Mouse (Mus musculus) embryonic facial prominence, embryonic 14.5 days (tissue): ENCODE results near the gene Brms1. TPM values are rescaled to one million over a fixed set of nuclear protein-coding genes. Genes with fewer than 3 reads are reported as not detected.
A peak's percentile ranks its signal among the peaks of the same experiment; 100 is the strongest.
"Not testable (repeated sequence)": the region's sequence is repeated elsewhere in the genome, so short reads cannot be mapped to it uniquely, and the experiment has no call there.

ENCODE experiments used
- ATAC-seq: fragments of 200-750 bp; cut with Nextera tagmentation; 2 replicates; pipeline ENCODE4 v1.8.0; 2017; ENCODE audit warnings: low read depth, moderate number of reproducible peaks, moderate TSS enrichment
- DNase-seq: peaks from one replicate; pipeline ENCODE4 v3.0.0-alpha.2; 2015; ENCODE audit warnings: low spot score
- H3K27ac ChIP-seq: fragments of 300-500 bp; sonication (generic); replicated peaks from 2 replicates; pipeline ENCODE4 v1.5.1; 2014; ENCODE audit warnings: low read depth, mild to moderate bottlenecking, low read length, moderate library complexity
- H3K27me3 ChIP-seq: fragments of 300-500 bp; sonication (generic); replicated peaks from 2 replicates; pipeline ENCODE4 v1.6.1; 2014; ENCODE audit warnings: low read length; ENCODE audit not compliant: control insufficient read depth, insufficient read depth
- H3K36me3 ChIP-seq: fragments of 300-500 bp; sonication (generic); 2 replicates; pipeline ENCODE4 v1.6.1; 2014; ENCODE audit warnings: low read length, mixed read lengths; ENCODE audit not compliant: control insufficient read depth, insufficient read depth
- H3K4me1 ChIP-seq: fragments of 300-500 bp; sonication (generic); 2 replicates; pipeline ENCODE4 v1.6.1; 2014; ENCODE audit warnings: antibody characterized with exemption, low read length; ENCODE audit not compliant: control insufficient read depth, insufficient read depth
- H3K4me2 ChIP-seq: fragments of 300-500 bp; sonication (generic); 2 replicates; pipeline ENCODE4 v1.6.1; 2014; ENCODE audit warnings: low read depth, mild to moderate bottlenecking, low read length, moderate library complexity, mixed read lengths
- H3K4me3 ChIP-seq: fragments of 300-500 bp; sonication (generic); 2 replicates; pipeline ENCODE4 v1.5.1; 2014; ENCODE audit warnings: low read depth, mild to moderate bottlenecking, low read length
- H3K9ac ChIP-seq: fragments of 300-500 bp; sonication (generic); 2 replicates; pipeline ENCODE4 v1.6.1; 2014; ENCODE audit warnings: low read depth, mild to moderate bottlenecking, low read length, moderate library complexity, mixed read lengths
- H3K9me3 ChIP-seq: fragments of 300-500 bp; sonication (generic); 2 replicates; pipeline ENCODE4 v1.6.1; 2016; ENCODE audit warnings: low read length; ENCODE audit not compliant: control insufficient read depth
- WGBS: fragments of 180-500 bp; shearing (Covaris S2); extraction: QIAGEN DNeasy Blood & Tissue Kit; methylation state at CpG from one replicate; pipeline ENCODE4 v1.1.7; 2014; 5-methylcytosine and 5-hydroxymethylcytosine counted together
- polyA plus RNA-seq: library from polyadenylated mRNA; unstranded; fragments of >200 nt; fragmentation: Nextera tagmentation; extraction: Ambion mirVana; gene quantifications from 2 replicates; pipeline ENCODE4 v1.2.1, GENCODE M21; 2014

The Brms1 gene
- polyA plus RNA-seq, 1 experiment from 2014 or later = 38.7 TPM

DNA sequence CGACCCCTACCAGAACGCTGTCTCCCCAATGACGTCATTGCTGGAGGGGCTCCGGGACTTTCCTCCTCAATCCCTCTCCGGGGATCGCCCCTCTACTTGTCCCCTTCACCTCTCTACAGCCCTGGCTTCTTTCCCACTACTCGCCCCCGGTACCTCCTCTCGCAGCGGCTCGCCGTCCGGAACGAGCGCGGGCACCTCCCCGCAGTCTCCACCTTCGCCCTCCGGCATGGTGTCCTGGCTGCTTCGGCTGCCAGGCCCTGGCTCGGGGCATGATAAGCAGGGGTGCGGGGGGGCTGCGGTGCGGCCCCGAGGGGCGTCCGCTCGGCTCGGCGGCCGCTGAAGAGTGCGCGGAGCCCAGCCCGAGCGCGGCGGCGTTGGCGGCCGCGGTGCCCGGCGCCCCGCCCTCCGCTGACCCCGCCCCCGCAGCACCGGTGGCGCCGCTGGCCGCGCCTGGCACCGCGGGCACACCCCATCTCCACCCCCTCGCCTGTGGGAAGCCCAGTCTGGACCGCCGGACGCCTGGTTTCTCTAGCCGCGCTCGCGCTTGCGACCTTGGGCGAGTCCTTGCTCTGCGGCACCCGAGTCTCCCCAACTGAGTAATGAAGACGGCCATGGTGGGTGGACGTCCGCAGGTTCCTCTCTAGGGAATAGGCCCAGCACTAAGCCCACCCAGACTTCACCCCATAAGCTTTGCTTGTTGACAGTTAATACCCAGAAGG, 44.1 kb downstream of the Brms1 start, which contains the start of gene Tmem151a:
Gene Tmem151a, minus strand, starts transcription at position 387 of the 719 bp plus-strand sequence.
- Histone ChIP-seq H3K9me3 (no peaks in the 10 kb centered on the region), H3K4me3 (peak within 1 kb of the TSS; percentile 49), H3K4me1 (peaks cover 10% of the 10 kb centered on the region; the same call in 1 of the 2 replicates), H3K36me3 (peaks cover 11% of the 10 kb centered on the region), H3K9ac (peak within 1 kb of the TSS; percentile 61), H3K27me3 (peaks cover 62% of the 10 kb centered on the region), H3K27ac (no peak within 1 kb of the TSS), H3K4me2 (peak within 1 kb of the TSS; percentile 83)
- DNase-seq (no peak), ATAC-seq (no peak)
- 1% methylated on average over 22 of the region's 69 CpGs for WGBS

DNA sequence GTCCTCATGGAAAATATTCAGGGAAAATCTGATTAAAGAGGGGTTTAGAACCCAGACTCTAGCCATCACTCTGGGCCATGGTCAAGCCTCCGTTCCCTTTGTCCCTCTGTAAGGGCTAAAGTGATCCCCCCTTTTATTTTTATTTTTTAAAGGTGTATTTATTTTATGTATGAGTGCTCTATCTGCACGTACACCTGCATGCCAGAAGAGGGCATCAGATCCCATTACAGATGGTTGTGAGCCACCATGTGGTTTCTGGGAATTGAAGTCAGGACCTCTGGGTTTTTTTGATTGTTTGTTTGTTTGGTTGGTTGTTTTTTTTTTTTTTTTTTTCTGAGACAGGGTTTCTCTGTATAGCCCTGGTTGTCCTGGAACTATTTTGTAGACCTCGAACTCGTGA, 45.4 kb downstream of the Brms1 start:
- not testable (repeated sequence) for H3K4me3 ChIP-seq, ATAC-seq, H3K9ac ChIP-seq, H3K9me3 ChIP-seq, H3K4me2 ChIP-seq, DNase-seq, H3K4me1 ChIP-seq, H3K27ac ChIP-seq
- 52% methylated on average over 4 of the region's 4 CpGs for WGBS
- Histone ChIP-seq H3K36me3 (peaks cover 23% of the 10 kb centered on the region), H3K27me3 (peaks cover 50% of the 10 kb centered on the region)

DNA sequence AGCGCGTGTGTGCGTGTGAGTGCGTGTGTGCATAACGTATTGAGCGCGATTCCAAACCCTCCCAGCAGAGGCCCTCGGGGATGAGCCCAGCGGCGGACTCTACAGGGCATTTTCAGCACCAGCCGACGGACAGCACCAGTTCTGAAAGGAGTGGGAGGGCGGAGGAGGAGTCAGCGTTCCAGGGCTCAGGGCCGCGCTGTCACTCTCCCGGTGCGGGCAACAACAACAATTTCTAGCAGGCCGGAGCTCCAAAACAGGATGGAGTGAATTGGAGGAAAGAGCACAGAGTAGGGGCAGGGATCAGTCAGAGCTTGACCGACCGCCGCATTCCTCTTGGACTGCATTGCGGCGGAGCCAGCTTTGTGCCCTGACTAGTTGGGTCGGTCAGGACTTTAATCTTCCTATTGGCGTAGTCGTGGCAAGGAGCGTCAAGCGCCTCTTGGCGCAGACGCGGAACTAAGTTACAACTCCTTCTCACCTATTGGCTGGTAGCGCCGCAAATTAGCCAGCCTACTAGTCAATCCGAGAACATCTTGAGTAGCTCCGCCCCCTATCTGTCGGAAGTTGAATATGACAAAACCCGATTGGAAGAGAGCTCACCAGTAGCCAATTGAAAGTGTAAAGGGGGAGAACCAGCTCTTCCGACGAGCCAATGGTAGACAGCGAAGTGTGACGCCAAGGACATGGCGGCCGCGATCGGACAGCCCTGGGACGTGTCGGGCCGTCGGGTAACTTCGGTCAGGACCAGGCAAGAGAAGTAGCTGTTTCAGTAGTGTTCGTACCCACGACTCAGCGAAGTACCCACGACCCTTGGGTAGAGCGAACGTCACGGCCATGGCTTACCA, 47.0 kb downstream of the Brms1 start, which contains the start of gene Yif1a:
Gene Yif1a, plus strand, starts transcription at position 655 of the 845 bp plus-strand sequence.
- peak within 1 kb of the TSS; percentile 77 for H3K4me3 ChIP-seq
- peak within 1 kb of the TSS; percentile 78 for H3K9ac ChIP-seq
- H3K27me3 ChIP-seq = peaks cover 34% of the 10 kb centered on the region
- H3K9me3 ChIP-seq = no peaks in the 10 kb centered on the region
- peaks cover 10% of the 10 kb centered on the region; the same call in 1 of the 2 replicates for H3K4me1 ChIP-seq
- H3K36me3 ChIP-seq = peaks cover 39% of the 10 kb centered on the region
- H3K27ac ChIP-seq = peak within 1 kb of the TSS; percentile 78
- H3K4me2 ChIP-seq = peak within 1 kb of the TSS; percentile 85
- peak; percentile 94 for ATAC-seq
- DNase-seq = peak; percentile 100
- WGBS = 1% methylated on average over 57 of the region's 58 CpGs

DNA sequence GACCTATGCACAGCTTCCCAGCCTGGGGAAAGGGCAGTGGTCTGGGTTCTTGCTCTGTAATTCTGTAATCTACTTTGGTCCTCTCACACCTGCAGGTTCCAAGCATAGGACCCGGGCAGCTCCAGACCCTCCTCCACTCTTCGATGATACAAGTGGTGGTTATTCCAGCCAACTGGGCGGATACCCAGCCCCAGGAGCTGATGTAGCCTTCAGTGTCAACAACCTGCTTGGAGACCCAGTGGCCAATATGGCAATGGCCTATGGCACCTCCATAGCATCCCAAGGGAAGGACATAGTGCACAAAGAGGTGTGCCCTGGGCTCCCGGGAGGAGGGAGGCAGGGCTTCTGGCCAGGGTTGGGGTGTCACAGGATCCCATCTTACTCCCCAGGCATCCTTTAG, 48.2 kb downstream of the Brms1 start:
- Histone ChIP-seq H3K4me2 (peak overlapping the region; percentile 85), H3K36me3 (peaks cover 46% of the 10 kb centered on the region), H3K9me3 (no peaks in the 10 kb centered on the region), H3K27ac (no peak overlapping the region), H3K9ac (peak overlapping the region; percentile 78), H3K27me3 (peaks cover 22% of the 10 kb centered on the region), H3K4me1 (peaks cover 10% of the 10 kb centered on the region), H3K4me3 (peak overlapping the region; percentile 77)
- no peak for ATAC-seq
- DNase-seq = no peak
- 97% methylated on average over 4 of the region's 4 CpGs for WGBS

DNA sequence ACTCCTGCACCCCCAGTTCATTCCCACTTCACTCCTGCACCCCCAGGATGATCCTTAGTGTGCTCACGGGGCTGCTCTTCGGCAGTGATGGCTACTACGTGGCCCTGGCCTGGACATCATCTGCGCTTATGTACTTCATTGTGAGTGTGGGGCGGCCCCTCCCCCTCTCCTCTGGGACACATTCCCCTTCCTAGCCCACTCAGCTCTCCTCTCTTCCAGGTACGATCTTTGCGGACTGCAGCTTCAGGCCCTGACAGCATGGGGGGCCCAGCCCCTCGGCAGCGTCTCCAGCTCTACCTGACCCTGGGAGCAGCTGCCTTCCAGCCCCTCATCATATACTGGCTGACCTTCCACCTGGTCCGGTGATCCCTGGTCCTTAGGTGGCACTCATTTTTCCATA, 50.9 kb downstream of the Brms1 start:
- Histone ChIP-seq H3K27me3 (no peaks in the 10 kb centered on the region; the same call in 1 of the 2 replicates), H3K4me2 (no peak overlapping the region), H3K27ac (no peak overlapping the region), H3K36me3 (peaks cover 46% of the 10 kb centered on the region), H3K4me3 (no peak overlapping the region), H3K4me1 (peaks cover 30% of the 10 kb centered on the region), H3K9me3 (no peaks in the 10 kb centered on the region), H3K9ac (no peak overlapping the region)
- ATAC-seq = no peak
- no peak for DNase-seq
- WGBS = 85% methylated on average over 10 of the region's 10 CpGs

DNA sequence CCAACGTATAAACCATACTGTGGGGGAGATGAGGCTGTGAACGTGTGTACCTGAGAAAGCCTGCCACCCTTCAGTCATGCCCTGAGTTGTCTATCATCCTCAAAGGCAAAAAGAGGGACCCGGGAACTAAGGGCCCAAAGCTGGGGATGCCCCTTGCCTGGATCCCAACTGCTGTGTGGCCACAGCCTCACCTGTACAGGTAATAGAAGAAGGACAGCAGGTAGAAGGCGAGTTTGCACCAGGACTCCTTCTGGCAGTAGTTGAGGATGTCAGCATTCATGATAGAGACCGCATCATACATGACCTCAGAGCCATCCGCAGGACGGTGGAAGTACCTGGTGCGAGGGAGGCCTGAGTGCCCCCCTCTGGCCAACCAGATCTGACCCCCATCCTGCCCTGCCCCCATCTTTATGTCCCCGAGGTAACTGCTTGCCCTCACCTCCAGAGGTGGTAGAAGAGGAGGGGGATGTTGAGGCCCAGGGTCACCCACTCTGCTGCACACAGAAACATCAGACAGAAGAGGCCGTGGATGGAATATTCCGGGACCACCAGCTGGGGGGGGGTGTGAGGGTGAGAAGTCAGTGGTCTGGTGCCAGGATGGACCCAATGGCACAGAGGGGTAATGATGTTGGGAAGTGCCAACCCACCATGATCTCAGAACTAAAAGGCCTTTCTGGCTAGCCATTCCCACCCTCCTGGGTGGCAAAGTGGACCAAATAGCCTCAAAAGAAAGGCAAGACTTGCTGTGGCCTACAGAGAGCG, 52.5 kb downstream of the Brms1 start:
- no peak overlapping the region for H3K4me3 ChIP-seq
- WGBS = 71% methylated on average over 12 of the region's 12 CpGs
- ATAC-seq = no peak
- peaks cover 46% of the 10 kb centered on the region for H3K36me3 ChIP-seq
- no peak overlapping the region for H3K27ac ChIP-seq
- DNase-seq = no peak
- H3K9ac ChIP-seq = peak overlapping the region; percentile 32; the same call in 1 of the 2 replicates
- H3K27me3 ChIP-seq = no peaks in the 10 kb centered on the region
- no peaks in the 10 kb centered on the region for H3K9me3 ChIP-seq
- H3K4me1 ChIP-seq = peaks cover 29% of the 10 kb centered on the region
- peak overlapping the region; percentile 25; the same call in 1 of the 2 replicates for H3K4me2 ChIP-seq

DNA sequence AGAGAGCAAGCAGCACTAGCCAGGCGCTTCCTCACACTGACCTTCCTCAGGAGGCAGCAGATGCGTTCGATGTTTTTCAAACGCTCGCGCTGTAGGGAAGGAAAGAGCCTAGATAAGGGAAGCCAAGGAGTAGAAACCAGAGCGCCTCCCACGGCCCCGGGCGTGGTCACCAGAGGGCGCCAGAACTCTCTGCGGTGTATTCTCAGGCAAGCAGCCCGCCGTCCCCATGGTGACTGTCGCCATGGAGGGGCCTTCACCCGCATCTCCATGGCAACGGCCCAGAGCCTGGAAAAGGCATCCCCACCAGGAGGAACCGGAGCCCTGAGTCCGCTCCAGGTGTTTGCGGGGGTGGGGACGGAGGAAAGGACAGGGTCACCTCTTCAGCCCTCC, 53.1 kb downstream of the Brms1 start:
- H3K4me2 ChIP-seq = peak overlapping the region; percentile 25; the same call in 1 of the 2 replicates
- H3K27me3 ChIP-seq = no peaks in the 10 kb centered on the region
- ATAC-seq (peak; percentile 74), DNase-seq (peak; percentile 95)
- peaks cover 46% of the 10 kb centered on the region for H3K36me3 ChIP-seq
- H3K4me1 ChIP-seq = peaks cover 31% of the 10 kb centered on the region
- peak overlapping the region; percentile 32; the same call in 1 of the 2 replicates for H3K9ac ChIP-seq
- H3K4me3 ChIP-seq = no peak overlapping the region
- 0% methylated on average over 21 of the region's 21 CpGs for WGBS
- no peaks in the 10 kb centered on the region for H3K9me3 ChIP-seq
- no peak overlapping the region; the same call in 1 of the 2 replicates for H3K27ac ChIP-seq
